Mouse (Mus musculus) neural tube, embryonic 12.5 days (tissue): ENCODE data around the gene Hid1. TPM values are rescaled to one million over a fixed set of nuclear protein-coding genes. Genes with fewer than 3 reads are reported as not detected.
A peak's percentile ranks its signal among the peaks of the same experiment; 100 is the strongest.

ENCODE experiments used
- ATAC-seq: fragments of 200-750 bp; cut with Nextera tagmentation; 2 replicates; pipeline ENCODE4 v1.8.0; 2017; ENCODE audit warnings: low read depth, mild to moderate bottlenecking, moderate TSS enrichment, moderate library complexity; ENCODE audit not compliant: low FRiP score
- H3K27ac ChIP-seq: fragments of 300-500 bp; sonication (generic); 2 replicates; pipeline ENCODE4 v1.5.1; 2016
- H3K27me3 ChIP-seq: fragments of 300-500 bp; sonication (generic); replicated peaks from 2 replicates; pipeline ENCODE4 v1.6.1; 2016; ENCODE audit warnings: mild to moderate bottlenecking
- H3K36me3 ChIP-seq: fragments of 300-500 bp; sonication (generic); 2 replicates; pipeline ENCODE4 v1.6.1; 2016; ENCODE audit warnings: mild to moderate bottlenecking
- H3K4me1 ChIP-seq: fragments of 300-500 bp; sonication (generic); 2 replicates; pipeline ENCODE4 v1.6.1; 2016
- H3K4me2 ChIP-seq: fragments of 300-500 bp; sonication (generic); replicated peaks from 2 replicates; pipeline ENCODE4 v1.6.1; 2016; ENCODE audit warnings: mild to moderate bottlenecking
- H3K4me3 ChIP-seq: fragments of 300-500 bp; sonication (generic); 2 replicates; pipeline ENCODE4 v1.5.1; 2016
- H3K9ac ChIP-seq: fragments of 300-500 bp; sonication (generic); 2 replicates; pipeline ENCODE4 v1.6.1; 2016; ENCODE audit warnings: mild to moderate bottlenecking
- H3K9me3 ChIP-seq: fragments of 300-500 bp; sonication (generic); 2 replicates; pipeline ENCODE4 v1.6.1; 2016; ENCODE audit warnings: mild to moderate bottlenecking
- WGBS: fragments of 180-500 bp; shearing (Covaris S2); methylation state at CpG from one replicate; pipeline ENCODE4 v1.1.7; 2016; 5-methylcytosine and 5-hydroxymethylcytosine counted together
- polyA plus RNA-seq: library from polyadenylated mRNA; unstranded; fragments of >200 nt; fragmentation: Nextera tagmentation; extraction: Ambion mirVana; gene quantifications from 2 replicates; pipeline ENCODE4 v1.2.1, GENCODE M21; 2016

The Hid1 gene
- polyA plus RNA-seq, 1 experiment from 2014 or later: 30.3 TPM

GRCm38 (mm10) chr11:115349976-115350375, 17.6 kb downstream of the Hid1 start:
- 65% methylated on average over 4 of the region's 4 CpGs for WGBS
- Histone ChIP-seq H3K9ac (no peak overlapping the region), H3K4me2 (no peak overlapping the region), H3K9me3 (no peaks in the 10 kb centered on the region), H3K27ac (no peak overlapping the region), H3K27me3 (peaks cover 16% of the 10 kb centered on the region), H3K36me3 (peaks cover 28% of the 10 kb centered on the region), H3K4me1 (no peaks in the 10 kb centered on the region), H3K4me3 (no peak overlapping the region)
- no peak for ATAC-seq

GRCm38 (mm10) chr11:115348681-115349248, 18.8 kb downstream of the Hid1 start:
- H3K36me3 ChIP-seq: peaks cover 28% of the 10 kb centered on the region
- no peak overlapping the region for H3K27ac ChIP-seq
- WGBS: 57% methylated on average over 17 of the region's 17 CpGs
- H3K4me2 ChIP-seq: no peak overlapping the region
- no peaks in the 10 kb centered on the region for H3K4me1 ChIP-seq
- no peak overlapping the region for H3K9ac ChIP-seq
- no peak overlapping the region for H3K4me3 ChIP-seq
- no peaks in the 10 kb centered on the region for H3K9me3 ChIP-seq
- peaks cover 22% of the 10 kb centered on the region for H3K27me3 ChIP-seq
- ATAC-seq: no peak

- 45% methylated on average over 7 of the region's 7 CpGs for WGBS
- ATAC-seq: no peak
- no peaks in the 10 kb centered on the region for H3K4me1 ChIP-seq
- H3K4me3 ChIP-seq: no peak overlapping the region
- no peak overlapping the region for H3K4me2 ChIP-seq
- H3K9ac ChIP-seq: no peak overlapping the region
- peaks cover 9% of the 10 kb centered on the region; the same call in 1 of the 2 replicates for H3K36me3 ChIP-seq
- H3K9me3 ChIP-seq: no peaks in the 10 kb centered on the region
- H3K27me3 ChIP-seq: peaks cover 19% of the 10 kb centered on the region
- no peak overlapping the region for H3K27ac ChIP-seq
Measured at GRCm38 (mm10) chr11:115345515-115345914, 22.0 kb downstream of the Hid1 start.

GRCm38 (mm10) chr11:115344967-115345366, 22.6 kb downstream of the Hid1 start:
- Histone ChIP-seq H3K27me3 (peaks cover 22% of the 10 kb centered on the region), H3K4me1 (no peaks in the 10 kb centered on the region), H3K4me3 (no peak overlapping the region), H3K9me3 (no peaks in the 10 kb centered on the region), H3K36me3 (peaks cover 9% of the 10 kb centered on the region; the same call in 1 of the 2 replicates), H3K27ac (no peak overlapping the region), H3K4me2 (no peak overlapping the region), H3K9ac (no peak overlapping the region)
- no peak for ATAC-seq
- 12% methylated on average over 12 of the region's 12 CpGs for WGBS

- Histone ChIP-seq H3K27ac (no peak overlapping the region), H3K4me3 (no peak overlapping the region), H3K9me3 (no peaks in the 10 kb centered on the region), H3K4me1 (no peaks in the 10 kb centered on the region), H3K4me2 (no peak overlapping the region), H3K36me3 (no peaks in the 10 kb centered on the region), H3K9ac (no peak overlapping the region), H3K27me3 (peaks cover 33% of the 10 kb centered on the region)
- 75% methylated on average over 6 of the region's 6 CpGs for WGBS
- ATAC-seq: no peak
Measured at GRCm38 (mm10) chr11:115341866-115342265, 25.7 kb downstream of the Hid1 start.

GRCm38 (mm10) chr11:115341246-115341645, 26.3 kb downstream of the Hid1 start:
- no peak for ATAC-seq
- Histone ChIP-seq H3K9ac (no peak overlapping the region), H3K4me2 (no peak overlapping the region), H3K27me3 (peaks cover 36% of the 10 kb centered on the region), H3K4me3 (no peak overlapping the region), H3K27ac (no peak overlapping the region), H3K4me1 (no peaks in the 10 kb centered on the region), H3K9me3 (no peaks in the 10 kb centered on the region), H3K36me3 (no peaks in the 10 kb centered on the region)
- 80% methylated on average over 2 of the region's 2 CpGs for WGBS

- no peak overlapping the region for H3K27ac ChIP-seq
- H3K4me1 ChIP-seq: peaks cover 7% of the 10 kb centered on the region
- no peak overlapping the region for H3K4me2 ChIP-seq
- ATAC-seq: no peak
- H3K9me3 ChIP-seq: no peaks in the 10 kb centered on the region
- H3K9ac ChIP-seq: no peak overlapping the region
- no peaks in the 10 kb centered on the region for H3K36me3 ChIP-seq
- H3K4me3 ChIP-seq: no peak overlapping the region
- 89% methylated on average over 1 of the region's 1 CpGs for WGBS
- peaks cover 46% of the 10 kb centered on the region for H3K27me3 ChIP-seq
Measured at GRCm38 (mm10) chr11:115337826-115338225, 29.7 kb downstream of the Hid1 start.

GRCm38 (mm10) chr11:115337350-115337749, 30.2 kb downstream of the Hid1 start:
- H3K4me2 ChIP-seq: no peak overlapping the region
- H3K36me3 ChIP-seq: no peaks in the 10 kb centered on the region
- no peak overlapping the region for H3K9ac ChIP-seq
- H3K27me3 ChIP-seq: peaks cover 46% of the 10 kb centered on the region
- no peak overlapping the region for H3K27ac ChIP-seq
- no peaks in the 10 kb centered on the region for H3K9me3 ChIP-seq
- H3K4me1 ChIP-seq: peaks cover 7% of the 10 kb centered on the region
- H3K4me3 ChIP-seq: no peak overlapping the region
- 74% methylated on average over 3 of the region's 3 CpGs for WGBS
- no peak for ATAC-seq

GRCm38 (mm10) chr11:115336115-115336514, 31.4 kb downstream of the Hid1 start:
- peaks cover 48% of the 10 kb centered on the region for H3K27me3 ChIP-seq
- no peak overlapping the region for H3K4me3 ChIP-seq
- H3K4me1 ChIP-seq: peaks cover 7% of the 10 kb centered on the region
- H3K36me3 ChIP-seq: no peaks in the 10 kb centered on the region
- no peak for ATAC-seq
- no peak overlapping the region for H3K4me2 ChIP-seq
- no peak overlapping the region for H3K9ac ChIP-seq
- H3K9me3 ChIP-seq: no peaks in the 10 kb centered on the region
- no peak overlapping the region for H3K27ac ChIP-seq
- WGBS: 22% methylated on average over 6 of the region's 6 CpGs

GRCm38 (mm10) chr11:115335223-115335622, 32.3 kb downstream of the Hid1 start:
- H3K36me3 ChIP-seq: no peaks in the 10 kb centered on the region
- WGBS: 64% methylated on average over 12 of the region's 12 CpGs
- H3K27me3 ChIP-seq: peaks cover 43% of the 10 kb centered on the region
- H3K9ac ChIP-seq: no peak overlapping the region
- peaks cover 7% of the 10 kb centered on the region for H3K4me1 ChIP-seq
- H3K9me3 ChIP-seq: no peaks in the 10 kb centered on the region
- no peak for ATAC-seq
- H3K4me2 ChIP-seq: peak overlapping the region; percentile 58; the same call in 1 of the 2 replicates
- H3K27ac ChIP-seq: no peak overlapping the region
- no peak overlapping the region for H3K4me3 ChIP-seq

- 3% methylated on average over 29 of the region's 29 CpGs for WGBS
- H3K9ac ChIP-seq: no peak within 1 kb of the TSS; the same call in 1 of the 2 replicates
- no peaks in the 10 kb centered on the region for H3K36me3 ChIP-seq
Measured at GRCm38 (mm10) chr11:115334531-115334930, 33.0 kb downstream of the Hid1 start, which contains the start of gene Otop3. Otop3 (plus strand) TSS chr11:115334731.

GRCm38 (mm10) chr11:115329339-115329738, 38.2 kb downstream of the Hid1 start:
- peaks cover 2% of the 10 kb centered on the region for H3K4me1 ChIP-seq
- H3K27me3 ChIP-seq: peaks cover 23% of the 10 kb centered on the region
- H3K4me2 ChIP-seq: no peak overlapping the region
- 75% methylated on average over 15 of the region's 15 CpGs for WGBS
- H3K9ac ChIP-seq: no peak overlapping the region
- H3K4me3 ChIP-seq: no peak overlapping the region
- no peak overlapping the region for H3K27ac ChIP-seq
- H3K9me3 ChIP-seq: no peaks in the 10 kb centered on the region
- no peak for ATAC-seq
- no peaks in the 10 kb centered on the region for H3K36me3 ChIP-seq

More at GRCm38 (mm10) chr11:115334531-115334930, 33.0 kb downstream of the Hid1 start, which contains the start of gene Otop3:
- Histone ChIP-seq H3K4me1 (peaks cover 7% of the 10 kb centered on the region), H3K4me2 (peak within 1 kb of the TSS; percentile 58), H3K4me3 (peak within 1 kb of the TSS; percentile 19; the same call in 1 of the 2 replicates), H3K27ac (no peak within 1 kb of the TSS), H3K9me3 (no peaks in the 10 kb centered on the region), H3K27me3 (peaks cover 43% of the 10 kb centered on the region)
- ATAC-seq: peak; percentile 44

GRCm38 (mm10) chr11:115326730-115327129, 40.8 kb downstream of the Hid1 start:
- ATAC-seq: no peak
- no peaks in the 10 kb centered on the region for H3K9me3 ChIP-seq
- H3K9ac ChIP-seq: no peak overlapping the region
- H3K4me2 ChIP-seq: no peak overlapping the region
- 63% methylated on average over 7 of the region's 7 CpGs for WGBS
- no peak overlapping the region for H3K4me3 ChIP-seq
- H3K27ac ChIP-seq: no peak overlapping the region
- H3K36me3 ChIP-seq: no peaks in the 10 kb centered on the region
- H3K4me1 ChIP-seq: peaks cover 15% of the 10 kb centered on the region; the same call in 1 of the 2 replicates
- H3K27me3 ChIP-seq: peaks cover 47% of the 10 kb centered on the region
